Mouse (Mus musculus) cerebellum, adult 2 months (tissue): ENCODE measurements around the gene Kcne3.

Experiments
- CTCF ChIP-seq: fragments of 200-500 bp; IDR thresholded peaks from 2 replicates; pipeline ENCODE4 v1.5.1; 2011; ENCODE audit warnings: low read depth, mild to moderate bottlenecking, control low read depth, low read length, moderate library complexity, borderline replicate concordance; ENCODE audit not compliant: insufficient read depth
- POLR2A ChIP-seq: fragments of 200-500 bp; IDR thresholded peaks from 2 replicates; pipeline ENCODE4 v1.6.1; 2011; ENCODE audit warnings: low read length, control low read depth, borderline replicate concordance; ENCODE audit not compliant: insufficient read depth

DNA sequence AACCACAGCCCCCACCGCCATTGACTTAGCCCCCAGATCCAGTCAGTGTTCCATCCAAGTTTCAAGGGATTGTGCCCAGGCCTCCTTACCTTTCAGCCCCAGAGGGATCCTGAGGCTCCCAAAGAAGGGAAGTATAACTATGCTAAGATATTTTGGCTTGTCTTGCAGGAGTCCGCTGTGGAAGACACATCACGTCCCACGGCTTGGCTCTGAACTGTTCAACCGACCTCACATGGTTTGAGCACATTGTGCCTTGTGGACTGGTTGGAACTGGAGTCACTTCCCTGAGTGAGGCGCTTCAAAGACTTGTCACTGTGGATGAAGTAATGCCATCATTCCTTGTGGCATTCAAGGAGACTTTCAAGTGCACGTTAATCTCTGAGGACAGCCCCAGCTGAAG, 16.3 kb upstream of the Kcne3 start:
- no peak for TF ChIP-seq CTCF
- no peak for TF ChIP-seq POLR2A
